Mouse (Mus musculus) heart, adult 10 weeks (tissue): ENCODE data around the gene Drd3. TPM values are rescaled to one million over a fixed set of nuclear protein-coding genes. Genes with fewer than 3 reads are reported as not detected.

Source experiments
- polyA plus RNA-seq: library from polyadenylated mRNA; stranded (reverse); fragments of 350-450 nt; fragmentation: Illumina TruSeq; extraction: RNeasy Lipid Tissue Mini Kit (QIAGEN cat#74804); gene quantifications from one replicate; pipeline ENCODE4 v1.2.3, GENCODE M21; 2014; ENCODE audit warnings: low read depth, low replicate concordance

Drd3 gene
- not detected for polyA plus RNA-seq

GRCm38 (mm10) chr16:43753751-43754150 lies at the start of gene Drd3:
TSS of gene Drd3 (plus strand) at chr16:43754026.

Other genes starting within 250 kb of the Drd3 start
- not detected for gene Tigit, start 89.9 kb upstream of the Drd3 start, polyA plus RNA-seq
- gene Ccdc191, start 135.8 kb downstream of the Drd3 start, polyA plus RNA-seq, result 3.1 TPM
- gene Qtrt2, start 172.8 kb downstream of the Drd3 start, polyA plus RNA-seq, result 14.2 TPM
- gene Zdhhc23, start 225.8 kb downstream of the Drd3 start, polyA plus RNA-seq, result 0.45 TPM